11 mouse cellular contexts compared by ENCODE assay signal in the genomic region with DNA sequence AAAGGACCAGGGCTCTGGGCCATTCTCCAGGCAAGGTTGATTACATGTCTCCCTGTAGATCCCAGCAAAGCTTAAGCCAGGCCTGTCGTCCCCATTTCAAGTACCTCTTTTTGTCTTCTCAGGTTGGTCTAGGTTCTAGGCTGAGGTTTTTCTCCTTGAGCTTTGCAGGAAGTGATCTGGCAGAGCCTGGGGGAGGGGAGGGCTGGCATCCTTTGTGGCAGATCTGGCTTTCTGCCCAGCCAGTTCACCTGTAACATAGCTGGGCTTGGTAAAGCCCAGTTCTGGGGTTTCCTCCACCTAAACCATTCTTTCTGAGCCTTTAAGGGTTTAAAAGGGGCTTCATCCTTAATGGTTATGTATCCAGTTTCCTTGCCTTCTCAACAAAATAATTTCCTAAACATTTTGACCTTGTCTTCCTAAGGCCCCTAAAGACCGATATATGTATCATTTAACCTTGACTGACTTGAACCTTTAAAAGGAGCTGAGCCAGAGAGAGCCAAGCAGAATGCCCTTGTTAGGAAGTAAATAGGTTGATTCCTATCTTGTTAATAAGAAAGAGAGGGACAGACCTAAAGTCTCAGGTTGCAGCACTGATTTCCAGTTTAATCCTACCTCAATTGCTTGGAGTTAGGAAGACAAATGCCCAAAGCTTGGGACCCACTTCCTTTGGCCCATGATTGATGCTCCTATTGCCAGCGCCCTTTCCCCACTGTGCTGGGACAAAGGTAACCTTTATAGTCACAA. TPM values are rescaled to one million over a fixed set of nuclear protein-coding genes. Genes with fewer than 3 reads are reported as not detected.
DNase-seq lines count a peak whose midpoint lies in the region; ATAC-seq and TF ChIP-seq lines count a peak whose summit lies in the region.
"Had no signal": no experiment of that assay in that cellular context is flagged by ENCODE, and none has a peak within 500 bp of the region (broad histone marks: within the 10 kb centered on the region; RNA-seq: fewer than 3 reads in every experiment).

Gene Fscn3 (plus strand): TSS at position 694 of the 744 bp plus-strand sequence.

- TF ChIP-seq EP300 in liver, postnatal 0 days (IDR thresholded peaks at IDR 0.05; ENCODE audit: low read depth), result no peak

- peak within 1 kb of the TSS; percentile 94; the same call in 1 of the 2 replicates for H3K27ac ChIP-seq in liver, embryonic 12.5 days
- no peak within 1 kb of the TSS for H3K27ac ChIP-seq in liver, postnatal 0 days (ENCODE audit: low read depth)
- no peak within 1 kb of the TSS for H3K27ac ChIP-seq in intestine, embryonic 16.5 days (ENCODE audit: low read length)
- H3K27ac ChIP-seq: embryonic facial prominence, embryonic 12.5 days; layer of hippocampus, adult 2 months had no signal

- DNase-seq in liver, postnatal 0 days, result no peak
- DNase-seq in kidney, adult 9 months, result peak; percentile 56
- DNase-seq in thymus, postnatal 0 days (ENCODE audit: low spot score), result peak; percentile 28
- no peak for DNase-seq in yolk sac, embryonic 10.5 days (ENCODE audit: low spot score)

- no peak within 1 kb of the TSS for H3K4me3 ChIP-seq in liver, embryonic 12.5 days
- no peak within 1 kb of the TSS for H3K4me3 ChIP-seq in liver, postnatal 0 days (ENCODE audit: low read depth, low read length)
- no peak within 1 kb of the TSS for H3K4me3 ChIP-seq in intestine, embryonic 16.5 days (ENCODE audit: low read length)
- H3K4me3 ChIP-seq: embryonic facial prominence, embryonic 12.5 days; layer of hippocampus, adult 2 months had no signal

- TF ChIP-seq CTCF in liver, postnatal 0 days (IDR thresholded peaks at IDR 0.05; ENCODE audit: low read depth), result no peak

- no peaks in the 10 kb centered on the region for H3K9me3 ChIP-seq in liver, embryonic 12.5 days (replicated peaks)
- no peaks in the 10 kb centered on the region for H3K9me3 ChIP-seq in liver, postnatal 0 days (ENCODE audit: low read length)
- H3K9me3 ChIP-seq in intestine, embryonic 16.5 days (ENCODE audit: control insufficient read depth, low read length), result no peaks in the 10 kb centered on the region
- H3K9me3 ChIP-seq: embryonic facial prominence, embryonic 12.5 days had no signal

- no peak within 1 kb of the TSS for H3K9ac ChIP-seq in liver, embryonic 12.5 days
- no peak within 1 kb of the TSS for H3K9ac ChIP-seq in liver, postnatal 0 days (replicated peaks)
- H3K9ac ChIP-seq in intestine, embryonic 16.5 days (ENCODE audit: low read depth, low read length), result no peak within 1 kb of the TSS
- H3K9ac ChIP-seq: embryonic facial prominence, embryonic 12.5 days had no signal

- H3K4me1 ChIP-seq in liver, embryonic 12.5 days, result peaks cover 47% of the 10 kb centered on the region
- peaks cover 24% of the 10 kb centered on the region for H3K4me1 ChIP-seq in liver, postnatal 0 days (ENCODE audit: insufficient read depth)
- peaks cover 8% of the 10 kb centered on the region for H3K4me1 ChIP-seq in intestine, embryonic 16.5 days (ENCODE audit: control insufficient read depth, insufficient read depth, low read length)

- peaks cover 33% of the 10 kb centered on the region for H3K36me3 ChIP-seq in liver, embryonic 12.5 days
- H3K36me3 ChIP-seq in liver, postnatal 0 days (replicated peaks; ENCODE audit: insufficient read depth, low read length), result peaks cover 18% of the 10 kb centered on the region
- H3K36me3 ChIP-seq in intestine, embryonic 16.5 days (ENCODE audit: control insufficient read depth, insufficient read depth, low read length), result peaks cover 5% of the 10 kb centered on the region; the same call in 1 of the 2 replicates

- 73% methylated on average over 3 of the region's 3 CpGs for WGBS in liver, embryonic 12.5 days (ENCODE audit: insufficient replicate concordance)
- 78% methylated on average over 3 of the region's 3 CpGs for WGBS in liver, postnatal 0 days (ENCODE audit: insufficient replicate concordance)
- WGBS in intestine, embryonic 16.5 days, result 77% methylated on average over 3 of the region's 3 CpGs

- H3K4me2 ChIP-seq in liver, embryonic 12.5 days, result no peak within 1 kb of the TSS
- H3K4me2 ChIP-seq in liver, postnatal 0 days (ENCODE audit: low read depth, low read length), result no peak within 1 kb of the TSS
- H3K4me2 ChIP-seq in intestine, embryonic 16.5 days (ENCODE audit: low read depth, low read length), result no peak within 1 kb of the TSS
- H3K4me2 ChIP-seq: embryonic facial prominence, embryonic 12.5 days had no signal

- no peaks in the 10 kb centered on the region for H3K27me3 ChIP-seq in liver, embryonic 12.5 days (replicated peaks)
- H3K27me3 ChIP-seq in liver, postnatal 0 days (ENCODE audit: insufficient read depth, low read length), result no peaks in the 10 kb centered on the region
- H3K27me3 ChIP-seq in intestine, embryonic 16.5 days (replicated peaks; ENCODE audit: control insufficient read depth, insufficient read depth, low read length), result no peaks in the 10 kb centered on the region
- H3K27me3 ChIP-seq: embryonic facial prominence, embryonic 12.5 days had no signal

- ATAC-seq in liver, embryonic 12.5 days, result no peak
- no peak for ATAC-seq in liver, postnatal 0 days
- ATAC-seq in activated CD4-positive, CD25-positive, alpha-beta regulatory T cell, adult 4 months, result peak; percentile 58
- no peak for ATAC-seq in frontal cortex, adult (ENCODE audit: low TSS enrichment)
- no peak for ATAC-seq in intestine, embryonic 16.5 days

RNA-seq across cellular contexts. Expression of gene Fscn3, which starts in this region (rescaled TPM):
- polyA plus RNA-seq in liver, embryonic 12.5 days (2016; fragmentation: Nextera tagmentation; extraction: Ambion mirVana), result 0.38 and 0.41 TPM in 2 replicates
- polyA plus RNA-seq in liver, postnatal 0 days (2015; fragmentation: Nextera tagmentation; extraction: Ambion mirVana), result 0.06 and 0.11 TPM in 2 replicates
- not detected for polyA plus RNA-seq in activated CD4-positive, CD25-positive, alpha-beta regulatory T cell, adult 4 months (2017; shearing (Covaris generic))
- polyA plus RNA-seq in thymus, postnatal 0 days (2015; fragmentation: Nextera tagmentation; extraction: Ambion mirVana), result 0.07 TPM in 1 of 2 replicates, not detected in the other
- polyA plus RNA-seq in intestine, embryonic 16.5 days (2015; fragmentation: Nextera tagmentation; extraction: Ambion mirVana), result 0.07 TPM in 1 of 2 replicates, not detected in the other
- polyA plus RNA-seq: embryonic facial prominence, embryonic 12.5 days; spleen, adult 2 months had no signal

Comparison
In these comparisons a context has a peak if more than half of its experiments do, and no peak if none do; other contexts are left out.
1. Peak in ATAC-seq in activated CD4-positive, CD25-positive, alpha-beta regulatory T cell, adult 4 months; RNA of the gene not detected or under 1 TPM.
2. Peak in DNase-seq in thymus, postnatal 0 days; RNA of the gene not detected or under 1 TPM.